Mouse (Mus musculus): ENCODE results near the gene Umad1. TPM values are rescaled to one million over a fixed set of nuclear protein-coding genes. Genes with fewer than 3 reads are reported as not detected.
"Not testable (repeated sequence)": the region's sequence is repeated elsewhere in the genome, so short reads cannot be mapped to it uniquely, and the experiment has no call there.

Umad1 gene
- polyA plus RNA-seq, 1 experiment = 28.0 TPM

DNA sequence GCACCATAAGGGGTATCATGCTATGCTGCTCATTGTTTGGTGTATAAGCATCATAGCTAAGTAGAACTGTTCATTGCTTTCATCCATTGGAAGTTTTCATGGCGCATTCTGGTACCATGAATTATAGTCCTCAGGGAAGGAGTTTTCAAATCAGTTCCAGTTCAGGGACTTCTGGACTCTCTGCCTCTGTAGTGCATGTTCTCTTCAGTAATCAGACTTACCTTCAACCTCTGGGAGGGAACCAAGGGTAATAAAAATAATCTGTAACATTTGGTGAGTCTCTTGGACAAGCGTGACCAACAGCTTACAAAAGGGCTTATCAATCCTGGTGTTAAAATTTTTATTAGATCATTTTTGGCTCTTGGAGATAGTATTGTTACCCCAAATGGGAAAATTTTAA lies 60.5 kb downstream of the Umad1 start:
- no peak for DNase-seq (ENCODE audit: low read depth)
- TF ChIP-seq CTCF (IDR thresholded peaks at IDR 0.05; ENCODE audit: borderline replicate concordance, extremely low read depth, insufficient read depth, insufficient read length) = no peak
- no peak for TF ChIP-seq POLR2A (IDR thresholded peaks at IDR 0.05; ENCODE audit: borderline replicate concordance, extremely low read depth, insufficient read depth, insufficient read length, poor library complexity, severe bottlenecking)

DNA sequence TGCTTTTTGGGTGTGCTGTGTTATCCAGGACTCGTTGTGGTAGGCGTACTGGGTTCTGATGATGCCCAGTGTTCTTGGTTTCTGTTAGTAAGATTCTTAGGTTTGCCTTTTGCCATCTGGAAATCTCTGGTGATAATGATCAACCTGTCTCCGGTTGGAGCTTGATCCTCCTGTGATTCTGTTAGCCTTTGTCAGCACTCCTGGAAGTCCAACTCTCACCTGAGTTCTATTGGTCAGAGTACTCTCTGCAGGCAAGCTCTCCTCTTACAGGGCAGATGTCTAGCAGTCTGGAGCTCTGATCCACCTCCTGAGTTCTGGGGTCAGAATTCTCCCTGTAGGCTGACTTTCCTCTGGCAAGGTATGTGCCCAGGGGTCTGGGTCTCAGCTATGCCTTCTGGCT lies 72.4 kb downstream of the Umad1 start:
- not testable (repeated sequence) for DNase-seq (ENCODE audit: low read depth)

DNA sequence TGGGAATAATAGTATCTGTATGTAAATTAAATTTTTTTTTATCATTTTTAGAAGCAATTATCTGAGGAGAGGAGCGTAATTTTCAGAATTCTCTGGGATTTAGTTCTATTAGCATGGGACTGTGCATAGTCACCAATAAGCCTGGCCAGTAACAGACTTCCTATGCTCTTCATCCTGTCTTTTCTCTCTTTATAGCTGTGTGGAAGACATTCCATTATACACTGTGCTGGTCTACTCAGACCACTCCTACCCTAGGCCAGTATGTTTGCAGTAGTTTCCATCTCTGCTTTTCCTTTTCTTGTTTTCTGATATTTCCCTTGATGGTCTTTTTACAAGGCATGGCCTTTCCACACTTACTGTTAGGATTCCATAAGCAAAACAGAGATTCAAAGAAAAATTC lies 74.3 kb downstream of the Umad1 start:
- no peak for DNase-seq (ENCODE audit: low read depth)
- TF ChIP-seq CTCF (IDR thresholded peaks at IDR 0.05; ENCODE audit: borderline replicate concordance, extremely low read depth, insufficient read depth, insufficient read length) (no peak), POLR2A (IDR thresholded peaks at IDR 0.05; ENCODE audit: borderline replicate concordance, extremely low read depth, insufficient read depth, insufficient read length, poor library complexity, severe bottlenecking) (no peak)

GRCm38 (mm10) chr6:8336487-8337390 lies 77.7 kb downstream of the Umad1 start:
- TF ChIP-seq POLR2A (IDR thresholded peaks at IDR 0.05; ENCODE audit: borderline replicate concordance, extremely low read depth, insufficient read depth, insufficient read length, poor library complexity, severe bottlenecking) = no peak
- TF ChIP-seq CTCF (IDR thresholded peaks at IDR 0.05; ENCODE audit: borderline replicate concordance, extremely low read depth, insufficient read depth, insufficient read length) = no peak
- DNase-seq (ENCODE audit: low read depth) = no peak

DNA sequence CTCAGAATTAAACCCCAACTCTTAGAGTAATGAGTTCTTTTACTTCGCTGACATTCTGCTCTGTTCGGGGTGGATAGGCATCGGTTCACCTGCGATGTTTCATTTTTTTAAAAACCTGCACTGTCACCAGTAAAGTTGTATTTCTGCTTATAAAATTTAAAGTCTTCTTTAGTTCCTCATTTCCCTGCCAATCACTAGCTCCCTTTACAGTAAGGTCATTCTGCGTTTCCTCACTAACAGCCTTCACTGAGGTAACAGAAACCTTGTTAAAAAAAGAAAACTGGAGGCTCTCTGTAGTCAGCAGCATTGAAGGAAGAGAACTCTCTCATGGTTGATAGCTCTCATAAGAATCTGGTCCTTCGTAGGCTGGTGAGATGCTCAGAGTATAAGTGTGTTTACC lies 80.4 kb downstream of the Umad1 start:
- no peak for TF ChIP-seq CTCF (IDR thresholded peaks at IDR 0.05; ENCODE audit: borderline replicate concordance, extremely low read depth, insufficient read depth, insufficient read length)
- no peak for DNase-seq (ENCODE audit: low read depth)

DNA sequence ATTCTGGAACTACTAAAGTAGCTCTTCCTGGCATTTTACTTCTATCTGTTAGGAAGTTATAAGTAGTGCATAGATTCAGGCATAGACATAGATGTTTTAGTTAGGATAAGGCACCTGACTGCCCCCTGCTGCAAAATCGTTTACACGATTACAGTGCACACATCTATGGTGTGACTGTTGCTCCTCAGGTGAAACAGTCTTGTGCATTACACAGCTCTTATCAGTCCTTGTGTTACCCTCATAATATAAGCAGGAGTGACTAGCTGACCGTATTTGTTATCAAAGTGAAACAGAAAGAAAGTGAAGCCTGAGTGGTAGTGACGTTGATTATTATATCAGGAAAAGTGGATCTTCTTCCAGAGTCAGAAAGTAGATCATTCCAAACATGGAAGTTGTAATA lies 84.2 kb downstream of the Umad1 start:
- TF ChIP-seq POLR2A (IDR thresholded peaks at IDR 0.05; ENCODE audit: borderline replicate concordance, extremely low read depth, insufficient read depth, insufficient read length, poor library complexity, severe bottlenecking) (no peak), CTCF (IDR thresholded peaks at IDR 0.05; ENCODE audit: borderline replicate concordance, extremely low read depth, insufficient read depth, insufficient read length) (no peak)
- no peak for DNase-seq (ENCODE audit: low read depth)

DNA sequence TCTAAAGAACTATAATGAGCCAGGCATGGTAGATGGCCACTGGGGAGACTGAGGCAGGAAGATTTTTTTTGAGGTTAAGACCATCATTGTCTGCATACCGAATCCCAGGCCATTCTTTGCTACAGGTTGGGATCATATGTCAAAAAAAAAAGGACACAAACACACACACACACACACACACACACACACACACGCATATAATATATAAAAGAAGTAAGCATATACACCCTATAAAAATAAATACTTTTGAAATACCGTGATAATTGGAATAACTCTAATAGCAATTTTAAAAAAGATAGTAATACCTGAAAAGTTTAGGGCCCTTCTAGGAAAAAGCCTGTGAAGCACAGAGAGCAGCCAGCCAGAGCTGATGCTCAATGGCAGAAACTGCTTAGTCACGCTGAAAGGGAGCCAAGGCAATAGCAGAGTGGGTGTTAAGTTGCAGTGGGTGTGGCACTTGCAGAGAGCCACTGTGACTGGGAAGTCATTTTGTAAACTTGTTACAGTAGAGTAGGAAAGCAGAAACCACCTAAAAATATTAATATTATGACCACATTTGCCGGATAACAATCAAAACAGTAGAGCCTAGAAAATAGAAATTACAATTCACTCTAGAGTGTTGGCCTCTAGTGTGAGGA lies 86.2 kb downstream of the Umad1 start:
- TF ChIP-seq CTCF (IDR thresholded peaks at IDR 0.05; ENCODE audit: borderline replicate concordance, extremely low read depth, insufficient read depth, insufficient read length) = no peak
- DNase-seq (ENCODE audit: low read depth) = peak; percentile 56

DNA sequence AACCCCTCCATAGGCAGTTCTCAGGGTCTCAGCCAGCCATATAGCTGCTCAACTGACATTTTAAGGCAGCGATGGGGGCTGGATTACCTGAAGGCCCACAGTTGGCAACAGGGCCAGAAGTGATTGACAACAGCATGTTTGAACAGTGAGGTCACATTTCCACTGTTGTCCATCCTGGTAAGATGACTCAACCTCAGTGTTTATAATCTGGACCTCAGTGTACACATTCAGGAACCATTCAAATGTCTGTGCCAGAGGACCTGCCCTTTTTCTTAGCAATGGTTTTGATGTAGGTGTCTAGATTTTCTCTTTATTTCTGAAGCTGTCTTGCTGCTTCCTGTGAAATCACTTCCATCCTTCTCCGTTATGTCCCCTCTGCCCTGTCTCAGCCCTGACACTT lies 88.1 kb downstream of the Umad1 start:
- no peak for TF ChIP-seq POLR2A (IDR thresholded peaks at IDR 0.05; ENCODE audit: borderline replicate concordance, extremely low read depth, insufficient read depth, insufficient read length, poor library complexity, severe bottlenecking)
- no peak for DNase-seq (ENCODE audit: low read depth)

DNA sequence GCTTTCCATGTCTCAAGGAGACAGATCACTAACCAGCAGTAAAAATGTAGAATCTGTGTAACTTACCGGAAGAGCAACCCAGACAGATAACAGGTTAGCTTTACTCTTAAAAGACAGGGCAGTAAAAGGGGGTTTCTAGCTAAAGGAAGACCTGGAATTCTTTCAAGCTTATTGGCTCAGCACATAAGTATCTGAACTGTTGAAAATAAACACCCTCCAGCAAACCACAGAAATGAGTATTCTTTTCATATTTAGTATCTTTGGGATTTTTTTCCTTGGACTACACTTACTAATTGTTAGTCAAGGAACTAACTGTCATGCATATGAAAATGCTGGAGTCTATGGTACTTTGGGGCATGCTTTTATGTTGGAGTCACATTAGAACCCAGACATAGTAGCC lies 89.3 kb downstream of the Umad1 start:
- TF ChIP-seq CTCF (IDR thresholded peaks at IDR 0.05; ENCODE audit: borderline replicate concordance, extremely low read depth, insufficient read depth, insufficient read length) (no peak), POLR2A (IDR thresholded peaks at IDR 0.05; ENCODE audit: borderline replicate concordance, extremely low read depth, insufficient read depth, insufficient read length, poor library complexity, severe bottlenecking) (no peak)
- DNase-seq (ENCODE audit: low read depth) = no peak

DNA sequence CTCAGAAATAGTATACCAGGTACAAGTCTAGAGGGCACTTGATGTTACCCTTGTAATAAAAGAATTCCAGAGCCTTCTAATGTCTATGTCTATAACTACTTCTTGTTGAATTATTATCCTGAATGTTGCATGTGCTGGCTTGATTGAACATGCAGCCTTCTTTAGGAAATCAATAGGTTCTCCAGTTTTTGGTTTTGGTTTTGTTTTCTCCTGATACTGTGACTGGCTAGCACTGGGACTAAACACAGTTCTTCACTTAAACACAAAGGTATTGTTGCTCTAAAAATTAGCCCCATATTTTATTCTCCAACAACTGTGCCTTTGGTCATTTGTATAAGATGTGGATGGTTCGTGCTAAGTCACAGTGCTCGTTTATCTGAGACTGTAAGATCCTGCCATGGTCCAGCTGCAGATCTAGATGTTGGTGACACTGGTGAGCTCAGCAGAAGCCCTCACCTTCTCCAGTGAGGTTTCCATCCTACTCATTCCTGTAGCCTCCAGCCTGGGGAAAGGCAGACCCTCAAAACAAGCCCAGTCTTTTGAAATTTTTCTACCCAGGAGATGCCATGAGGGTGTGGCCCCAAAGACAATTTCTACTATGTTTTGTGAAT lies 90.1 kb downstream of the Umad1 start:
- DNase-seq (ENCODE audit: low read depth) = no peak
- TF ChIP-seq POLR2A (IDR thresholded peaks at IDR 0.05; ENCODE audit: borderline replicate concordance, extremely low read depth, insufficient read depth, insufficient read length, poor library complexity, severe bottlenecking) = no peak
- no peak for TF ChIP-seq CTCF (IDR thresholded peaks at IDR 0.05; ENCODE audit: borderline replicate concordance, extremely low read depth, insufficient read depth, insufficient read length)

GRCm38 (mm10) chr6:8351507-8351906 lies 92.4 kb downstream of the Umad1 start:
- no peak for TF ChIP-seq CTCF (IDR thresholded peaks at IDR 0.05; ENCODE audit: borderline replicate concordance, extremely low read depth, insufficient read depth, insufficient read length)
- TF ChIP-seq POLR2A (IDR thresholded peaks at IDR 0.05; ENCODE audit: borderline replicate concordance, extremely low read depth, insufficient read depth, insufficient read length, poor library complexity, severe bottlenecking) = no peak
- no peak for DNase-seq (ENCODE audit: low read depth)

GRCm38 (mm10) chr6:8352533-8353168 lies 93.6 kb downstream of the Umad1 start:
- TF ChIP-seq POLR2A (IDR thresholded peaks at IDR 0.05; ENCODE audit: borderline replicate concordance, extremely low read depth, insufficient read depth, insufficient read length, poor library complexity, severe bottlenecking) (no peak), CTCF (IDR thresholded peaks at IDR 0.05; ENCODE audit: borderline replicate concordance, extremely low read depth, insufficient read depth, insufficient read length) (no peak)

More at GRCm38 (mm10) chr6:8352533-8353168, 93.6 kb downstream of the Umad1 start:
- peak; percentile 78 for DNase-seq (ENCODE audit: low read depth)

Data from brain, embryonic 14.5 days (tissue).